Mouse (Mus musculus): ENCODE results near the gene Ppm1h.
"Not testable (repeated sequence)": the region's sequence is repeated elsewhere in the genome, so short reads cannot be mapped to it uniquely, and the experiment has no call there.

The Ppm1h gene

GRCm38 (mm10) chr10:122942771-122943170, 264.2 kb downstream of the Ppm1h start:
- DNase-seq = no peak

GRCm38 (mm10) chr10:122943824-122944223, 265.3 kb downstream of the Ppm1h start:
- DNase-seq = no peak

- DNase-seq = no peak
These were observed 266.3 kb downstream of the Ppm1h start for GRCm38 (mm10) chr10:122944888-122945287.

GRCm38 (mm10) chr10:122950966-122951365, 272.4 kb downstream of the Ppm1h start:
- DNase-seq = no peak

GRCm38 (mm10) chr10:122953576-122953975, 275.0 kb downstream of the Ppm1h start:
- peak; percentile 21 for DNase-seq

- DNase-seq = no peak
These were observed 279.4 kb downstream of the Ppm1h start for GRCm38 (mm10) chr10:122957918-122958317.

GRCm38 (mm10) chr10:122958699-122959098, 280.1 kb downstream of the Ppm1h start:
- DNase-seq = no peak

- peak; percentile 34 for DNase-seq
These were observed 281.7 kb downstream of the Ppm1h start for GRCm38 (mm10) chr10:122960216-122960615.

- no peak for DNase-seq
These were observed 282.2 kb downstream of the Ppm1h start for GRCm38 (mm10) chr10:122960738-122961137.

- no peak for DNase-seq
These were observed 282.9 kb downstream of the Ppm1h start for GRCm38 (mm10) chr10:122961494-122961893.

GRCm38 (mm10) chr10:122962651-122963050, 284.1 kb downstream of the Ppm1h start:
- DNase-seq = no peak

- DNase-seq = no peak
These were observed 285.1 kb downstream of the Ppm1h start for GRCm38 (mm10) chr10:122963463-122964240.

GRCm38 (mm10) chr10:122964241-122964636, 285.7 kb downstream of the Ppm1h start:
- DNase-seq = no peak

GRCm38 (mm10) chr10:122965650-122966049, 287.1 kb downstream of the Ppm1h start:
- not testable (repeated sequence) for DNase-seq

- DNase-seq = no peak
These were observed 287.9 kb downstream of the Ppm1h start for GRCm38 (mm10) chr10:122966421-122966820.

GRCm38 (mm10) chr10:122970188-122970587, 291.6 kb downstream of the Ppm1h start:
- no peak for DNase-seq

- DNase-seq = no peak
These were observed 294.7 kb downstream of the Ppm1h start for GRCm38 (mm10) chr10:122973241-122973640.

- DNase-seq = no peak
These were observed 297.5 kb downstream of the Ppm1h start for GRCm38 (mm10) chr10:122976038-122976437.

GRCm38 (mm10) chr10:122979356-122979755, 300.8 kb downstream of the Ppm1h start:
- DNase-seq = no peak

- DNase-seq = no peak
These were observed 301.6 kb downstream of the Ppm1h start for GRCm38 (mm10) chr10:122980123-122980522.

GRCm38 (mm10) chr10:122982909-122983578, 304.5 kb downstream of the Ppm1h start:
- DNase-seq = peak; percentile 60

GRCm38 (mm10) chr10:122983579-122984530, 305.3 kb downstream of the Ppm1h start:
- DNase-seq = no peak

Measured in right cerebral cortex, adult 18-20 months (tissue).